In the genomic region with DNA sequence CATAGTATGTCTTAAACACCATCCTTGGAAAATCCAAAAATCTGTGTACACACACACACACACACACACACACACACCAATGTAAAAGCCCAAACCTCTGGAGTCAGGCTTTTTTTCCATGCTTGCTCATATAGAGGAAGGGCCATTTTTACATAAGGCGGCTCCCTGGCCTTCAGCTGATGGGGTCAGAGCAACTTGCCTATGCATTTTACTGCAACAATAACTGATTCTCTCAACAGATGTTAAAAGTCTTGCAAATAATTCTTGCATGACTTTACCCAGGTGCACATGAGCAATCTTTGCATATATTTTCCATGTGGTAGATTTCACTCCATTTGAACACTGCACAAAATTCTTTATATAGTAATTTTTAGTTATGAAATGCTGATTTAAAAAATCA, we compare ENCODE assay signal across 23 mouse cellular contexts. TPM values are rescaled to one million over a fixed set of nuclear protein-coding genes. Genes with fewer than 3 reads are reported as not detected.
A peak's percentile ranks its signal among the peaks of the same experiment; 100 is the strongest.
DNase-seq lines count a peak whose midpoint lies in the region; ATAC-seq and TF ChIP-seq lines count a peak whose summit lies in the region.
"Had no signal": no experiment of that assay in that cellular context is flagged by ENCODE, and none has a peak within 500 bp of the region (broad histone marks: within the 10 kb centered on the region; RNA-seq: fewer than 3 reads in every experiment).

No protein-coding gene starts in this region.

- WGBS in forebrain, embryonic 14.5 days: 100% methylated on average over 1 of the region's 1 CpGs
- 94% methylated on average over 1 of the region's 1 CpGs for WGBS in forebrain, embryonic 11.5 days
- 76% methylated on average over 1 of the region's 1 CpGs for WGBS in hindbrain, embryonic 14.5 days
- WGBS in midbrain, embryonic 16.5 days: 75% methylated on average over 1 of the region's 1 CpGs

- H3K9me3 ChIP-seq in forebrain, embryonic 14.5 days (replicated peaks; ENCODE audit: control insufficient read depth, low read length): no peaks in the 10 kb centered on the region
- no peaks in the 10 kb centered on the region for H3K9me3 ChIP-seq in forebrain, embryonic 11.5 days (ENCODE audit: control insufficient read depth, low read length)
- H3K9me3 ChIP-seq in hindbrain, embryonic 14.5 days (ENCODE audit: control insufficient read depth, low read length): no peaks in the 10 kb centered on the region
- H3K9me3 ChIP-seq in midbrain, embryonic 16.5 days (replicated peaks; ENCODE audit: control insufficient read depth, low read length, poor library complexity, severe bottlenecking): no peaks in the 10 kb centered on the region
- H3K9me3 ChIP-seq: embryonic facial prominence, embryonic 10.5 days; heart, embryonic 13.5 days; limb, embryonic 13.5 days; liver, embryonic 12.5 days; stomach, embryonic 15.5 days had no signal

- H3K9ac ChIP-seq in forebrain, embryonic 14.5 days (ENCODE audit: low read length): no peak overlapping the region
- H3K9ac ChIP-seq in forebrain, embryonic 11.5 days (ENCODE audit: low read length): no peak overlapping the region
- peak overlapping the region; percentile 96 for H3K9ac ChIP-seq in hindbrain, embryonic 14.5 days
- H3K9ac ChIP-seq in midbrain, embryonic 16.5 days (ENCODE audit: low read depth, low read length): peak overlapping the region; percentile 53
- H3K9ac ChIP-seq: heart, embryonic 13.5 days; limb, embryonic 13.5 days; liver, embryonic 12.5 days; stomach, embryonic 15.5 days had no signal

- no peak overlapping the region for H3K4me3 ChIP-seq in forebrain, embryonic 14.5 days (ENCODE audit: low read depth, low read length)
- no peak overlapping the region for H3K4me3 ChIP-seq in forebrain, embryonic 11.5 days (ENCODE audit: low read depth, low read length)
- H3K4me3 ChIP-seq in left cerebral cortex, adult 2 months: peak overlapping the region; percentile 62
- peak overlapping the region; percentile 68 for H3K4me3 ChIP-seq in hindbrain, embryonic 14.5 days (replicated peaks; ENCODE audit: low read length)
- H3K4me3 ChIP-seq in midbrain, embryonic 16.5 days (ENCODE audit: low read depth, low read length): peak overlapping the region; percentile 27
- H3K4me3 ChIP-seq: embryonic facial prominence, embryonic 10.5 days; heart, embryonic 13.5 days; limb, embryonic 13.5 days; liver, embryonic 12.5 days; megakaryocyte, embryonic 14.5 days; stomach, embryonic 15.5 days had no signal

- peak overlapping the region; percentile 74; the same call in 1 of the 2 replicates for H3K4me2 ChIP-seq in forebrain, embryonic 14.5 days (ENCODE audit: low read length)
- no peak overlapping the region for H3K4me2 ChIP-seq in forebrain, embryonic 11.5 days (ENCODE audit: low read depth, low read length, severe bottlenecking)
- peak overlapping the region; percentile 83 for H3K4me2 ChIP-seq in hindbrain, embryonic 14.5 days (replicated peaks)
- H3K4me2 ChIP-seq in midbrain, embryonic 16.5 days (ENCODE audit: low read length): peak overlapping the region; percentile 85
- H3K4me2 ChIP-seq: heart, embryonic 13.5 days; limb, embryonic 13.5 days; liver, embryonic 12.5 days; stomach, embryonic 15.5 days had no signal

- intact Hi-C loops in left cerebral cortex, adult 2 months (cut with DNase I): loop anchor here (1.0 to 5.0 kb wide), 4 partner anchors 96 to 311 kb away; no protein-coding TSS in a partner anchor
- intact Hi-C loops in left cerebral cortex, postnatal 14 days (cut with DNase I): loop anchor here (1.0 to 5.0 kb wide), 2 partner anchors 41 to 156 kb away; no protein-coding TSS in a partner anchor

- TF ChIP-seq CTCF in left cerebral cortex, adult 2 months (IDR thresholded peaks at IDR 0.05): no peak

- H3K4me1 ChIP-seq in forebrain, embryonic 14.5 days (ENCODE audit: control insufficient read depth, insufficient read depth, low read length): peaks cover 2% of the 10 kb centered on the region; the same call in 1 of the 2 replicates
- peaks cover 2% of the 10 kb centered on the region; the same call in 1 of the 2 replicates for H3K4me1 ChIP-seq in forebrain, embryonic 11.5 days (replicated peaks; ENCODE audit: control insufficient read depth, insufficient read depth, low read length)
- H3K4me1 ChIP-seq in hindbrain, embryonic 14.5 days (replicated peaks; ENCODE audit: control insufficient read depth, insufficient read depth, low read length): peaks cover 42% of the 10 kb centered on the region
- H3K4me1 ChIP-seq in midbrain, embryonic 16.5 days (ENCODE audit: control insufficient read depth, insufficient read depth, low read length): peaks cover 38% of the 10 kb centered on the region

- DNase-seq in forebrain, embryonic 14.5 days (ENCODE audit: low spot score): no peak
- DNase-seq in forebrain, embryonic 11.5 days (ENCODE audit: low spot score): no peak
- DNase-seq in left cerebral cortex, adult 2 months (ENCODE audit: extremely low spot score in 1 of 2, low spot score in 2 of 2): no peak
- DNase-seq in left cerebral cortex, postnatal 14 days (ENCODE audit: low spot score in 2 of 2): no peak
- DNase-seq in hindbrain, embryonic 14.5 days (ENCODE audit: low spot score): no peak
- no peak for DNase-seq in urinary bladder, adult 2 months (ENCODE audit: low spot score)
- DNase-seq in lung, postnatal 4 days: no peak
- DNase-seq: adrenal gland, postnatal 36 days; gastrocnemius, postnatal 14 days; heart, adult 18-20 months; heart, postnatal 14 days; kidney, adult 11 months; layer of hippocampus, postnatal 36 days; lung, adult 18-20 months; lung, postnatal 14 days; thymus, postnatal 36 days had no signal

- no peaks in the 10 kb centered on the region for H3K36me3 ChIP-seq in forebrain, embryonic 14.5 days (ENCODE audit: control insufficient read depth, insufficient read depth, low read length)
- H3K36me3 ChIP-seq in forebrain, embryonic 11.5 days (ENCODE audit: control insufficient read depth, insufficient read depth, low read length): no peaks in the 10 kb centered on the region
- no peaks in the 10 kb centered on the region for H3K36me3 ChIP-seq in hindbrain, embryonic 14.5 days (replicated peaks; ENCODE audit: control insufficient read depth, insufficient read depth)
- no peaks in the 10 kb centered on the region for H3K36me3 ChIP-seq in midbrain, embryonic 16.5 days (ENCODE audit: control insufficient read depth, insufficient read depth, low read length)
- H3K36me3 ChIP-seq: embryonic facial prominence, embryonic 10.5 days; heart, embryonic 13.5 days; limb, embryonic 13.5 days; liver, embryonic 12.5 days; stomach, embryonic 15.5 days had no signal

- ATAC-seq in forebrain, embryonic 14.5 days: no peak
- no peak for ATAC-seq in forebrain, embryonic 11.5 days (replicated peaks; ENCODE audit: low FRiP score)
- ATAC-seq in hindbrain, embryonic 14.5 days (ENCODE audit: low FRiP score): no peak
- ATAC-seq in midbrain, embryonic 16.5 days: no peak
- ATAC-seq: liver, embryonic 12.5 days had no signal

- H3K27ac ChIP-seq in forebrain, embryonic 14.5 days (ENCODE audit: low read depth, low read length): no peak overlapping the region
- no peak overlapping the region for H3K27ac ChIP-seq in forebrain, embryonic 11.5 days (ENCODE audit: low read depth, low read length)
- peak overlapping the region; percentile 94; the same call in 1 of the 2 replicates for H3K27ac ChIP-seq in left cerebral cortex, adult 2 months
- H3K27ac ChIP-seq in hindbrain, embryonic 14.5 days: peak overlapping the region; percentile 98
- peak overlapping the region; percentile 76 for H3K27ac ChIP-seq in midbrain, embryonic 16.5 days (ENCODE audit: low read length)
- H3K27ac ChIP-seq: embryonic facial prominence, embryonic 10.5 days; heart, embryonic 13.5 days; limb, embryonic 13.5 days; liver, embryonic 12.5 days; stomach, embryonic 15.5 days had no signal

- H3K27me3 ChIP-seq in forebrain, embryonic 14.5 days (replicated peaks; ENCODE audit: control insufficient read depth, insufficient read depth, low read length): peaks cover 21% of the 10 kb centered on the region
- peaks cover 30% of the 10 kb centered on the region for H3K27me3 ChIP-seq in forebrain, embryonic 11.5 days (ENCODE audit: control insufficient read depth, insufficient read depth, low read length)
- 0 out of 2 replicates have a peak, but pooled peaks cover 4% of the 10 kb centered on the region for H3K27me3 ChIP-seq in hindbrain, embryonic 14.5 days (ENCODE audit: control insufficient read depth, insufficient read depth, low read length)
- H3K27me3 ChIP-seq in midbrain, embryonic 16.5 days (ENCODE audit: control insufficient read depth, insufficient read depth, low read depth, low read length): no peaks in the 10 kb centered on the region

RNA-seq across cellular contexts. Expression of gene Dscam, which starts 2.5 kb away (rescaled TPM):
- 8.2 and 9.3 TPM in 2 replicates for polyA plus RNA-seq in forebrain, embryonic 14.5 days (2014; fragmentation: Nextera tagmentation; extraction: Ambion mirVana)
- 0.88 and 0.91 TPM in 2 replicates for polyA plus RNA-seq in forebrain, embryonic 11.5 days (2014; fragmentation: Nextera tagmentation; extraction: Ambion mirVana)
- 10 to 100 TPM; 41.2 to 44.9 TPM for total RNA-seq in left cerebral cortex, adult 2 months (2021)
- 10 to 100 TPM; 42.4 to 48.2 TPM for total RNA-seq in left cerebral cortex, postnatal 14 days (2021)
- 17.1 and 17.5 TPM in 2 replicates for polyA plus RNA-seq in hindbrain, embryonic 14.5 days (2014; fragmentation: Nextera tagmentation; extraction: Ambion mirVana)
- polyA plus RNA-seq in midbrain, embryonic 16.5 days (2015; fragmentation: Nextera tagmentation; extraction: Ambion mirVana): 14.7 and 16.2 TPM in 2 replicates
- polyA plus RNA-seq in urinary bladder, adult 2 months (2012; rRNA removed): 0.03 TPM in 2 replicates
- polyA plus RNA-seq: heart, embryonic 13.5 days; liver, embryonic 12.5 days had no signal

Comparison
In these comparisons a context has a peak if more than half of its experiments do, and no peak if none do; other contexts are left out.
1. H3K27ac ChIP-seq: peak in left cerebral cortex, adult 2 months (single experiment), hindbrain, embryonic 14.5 days (single experiment) and midbrain, embryonic 16.5 days (single experiment); none in forebrain, embryonic 14.5 days (single experiment) and forebrain, embryonic 11.5 days (single experiment).
2. H3K4me3 ChIP-seq: peak in left cerebral cortex, adult 2 months (single experiment), hindbrain, embryonic 14.5 days (single experiment) and midbrain, embryonic 16.5 days (single experiment); none in forebrain, embryonic 14.5 days (single experiment) and forebrain, embryonic 11.5 days (single experiment).
3. H3K9ac ChIP-seq: peak in hindbrain, embryonic 14.5 days (single experiment) and midbrain, embryonic 16.5 days (single experiment); none in forebrain, embryonic 14.5 days (single experiment) and forebrain, embryonic 11.5 days (single experiment).